Mouse (Mus musculus) embryonic fibroblast, embryonic 13.5 days (primary cell): ENCODE data around the gene Htra3.

Experiments used
- CTCF ChIP-seq: IDR thresholded peaks from 2 replicates; pipeline ENCODE4 v1.5.1; 2011; ENCODE audit warnings: mild to moderate bottlenecking, control low read depth, low read length, moderate library complexity, borderline replicate concordance; ENCODE audit not compliant: insufficient read depth
- POLR2A ChIP-seq: IDR thresholded peaks from 2 replicates; pipeline ENCODE4 v1.6.1; 2011; ENCODE audit warnings: low read depth, mild to moderate bottlenecking, control low read depth, low read length, moderate library complexity

DNA sequence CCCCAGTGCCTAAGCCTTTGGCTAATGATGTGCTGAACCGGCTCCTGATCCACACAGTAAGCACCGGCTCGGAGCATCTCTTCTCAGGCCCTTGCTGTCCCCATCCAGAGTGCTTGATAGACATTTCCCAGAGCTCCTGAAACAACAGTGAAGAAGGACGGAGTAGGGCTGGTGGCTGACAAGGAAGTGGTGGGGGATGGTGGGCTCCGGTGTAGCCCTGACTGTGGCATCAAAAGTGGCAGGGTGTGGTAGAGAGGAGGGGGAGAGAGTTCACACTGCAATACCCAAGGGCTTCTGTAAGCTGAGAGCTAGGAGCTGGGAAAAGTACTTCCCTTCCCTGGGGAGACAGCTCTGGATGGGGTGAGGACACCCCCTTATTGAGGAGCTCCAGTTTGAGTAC is 47.8 kb downstream of the Htra3 start:
- TF ChIP-seq CTCF: no peak
- no peak for TF ChIP-seq POLR2A
